Mouse (Mus musculus): ENCODE data around the gene Zfp592. TPM values are rescaled to one million over a fixed set of nuclear protein-coding genes. Genes with fewer than 3 reads are reported as not detected.

Gene Zfp592
- polyA plus RNA-seq, 1 experiment from 2014 or later: 15.0 TPM

DNA sequence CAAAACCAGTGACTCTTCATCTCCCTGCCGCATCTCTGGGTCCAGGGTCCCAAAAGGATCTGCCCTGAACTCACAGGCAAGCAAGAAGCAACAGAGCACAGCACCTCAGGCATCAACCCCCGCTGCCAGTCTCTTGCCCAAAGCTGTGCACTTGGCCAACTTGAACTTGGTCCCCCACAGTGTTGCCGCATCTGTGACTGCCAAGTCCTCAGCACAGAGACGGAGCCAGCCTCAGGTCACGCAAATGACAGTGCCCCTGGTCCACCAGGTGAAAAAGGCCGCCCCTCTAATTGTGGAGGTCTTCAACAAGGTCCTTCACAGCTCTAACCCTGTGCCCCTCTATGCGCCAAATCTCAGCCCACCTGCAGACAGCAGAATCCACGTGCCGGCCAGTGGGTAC is 31.2 kb downstream of the Zfp592 start:
- DNase-seq (ENCODE audit: low spot score) (no peak), ATAC-seq (ENCODE audit: low read depth) (no peak)
- Histone ChIP-seq H3K27me3 (replicated peaks; ENCODE audit: control insufficient read depth, insufficient read depth, low read length) (no peaks in the 10 kb centered on the region), H3K4me1 (ENCODE audit: control insufficient read depth, insufficient read depth, low read length) (no peaks in the 10 kb centered on the region), H3K27ac (replicated peaks; ENCODE audit: low read depth, low read length) (no peak overlapping the region), H3K4me3 (ENCODE audit: low read depth, low read length) (no peak overlapping the region), H3K4me2 (ENCODE audit: low read depth, low read length) (no peak overlapping the region), H3K9ac (ENCODE audit: low read depth, low read length) (no peak overlapping the region), H3K36me3 (ENCODE audit: control insufficient read depth, insufficient read depth, low read length) (peaks cover 59% of the 10 kb centered on the region), H3K9me3 (ENCODE audit: control insufficient read depth, low read length) (no peaks in the 10 kb centered on the region)
- 95% methylated on average over 9 of the region's 9 CpGs for WGBS

DNA sequence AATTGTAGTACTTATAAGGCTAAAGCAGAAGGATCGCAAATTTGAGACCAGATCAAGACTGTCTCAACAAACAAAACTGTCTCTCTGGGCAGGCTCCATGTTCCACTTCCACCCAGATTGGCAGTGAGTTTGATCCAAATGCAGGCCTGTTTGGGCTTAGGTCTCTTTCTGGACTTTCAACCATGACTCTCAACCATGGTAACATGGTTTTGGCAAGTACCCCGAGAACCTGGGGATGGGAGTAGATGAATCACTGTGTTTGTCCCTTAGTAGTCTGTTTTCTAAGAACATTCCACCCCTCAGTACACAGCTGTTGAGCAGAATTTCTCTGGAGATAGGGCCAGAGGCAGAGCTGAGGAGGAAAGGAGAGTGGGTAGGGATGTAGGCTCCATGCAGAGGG is 32.3 kb downstream of the Zfp592 start:
- no peak for DNase-seq (ENCODE audit: low spot score)
- no peak overlapping the region for H3K9ac ChIP-seq (ENCODE audit: low read depth, low read length)

GRCm38 (mm10) chr7:81039711-81040110 is 46.2 kb downstream of the Zfp592 start:
- Histone ChIP-seq H3K27me3 (replicated peaks; ENCODE audit: control insufficient read depth, insufficient read depth, low read length) (no peaks in the 10 kb centered on the region), H3K27ac (replicated peaks; ENCODE audit: low read depth, low read length) (no peak overlapping the region), H3K9me3 (ENCODE audit: control insufficient read depth, low read length) (no peaks in the 10 kb centered on the region), H3K9ac (ENCODE audit: low read depth, low read length) (no peak overlapping the region), H3K36me3 (ENCODE audit: control insufficient read depth, insufficient read depth, low read length) (peaks cover 91% of the 10 kb centered on the region), H3K4me3 (ENCODE audit: low read depth, low read length) (no peak overlapping the region), H3K4me2 (ENCODE audit: low read depth, low read length) (no peak overlapping the region), H3K4me1 (ENCODE audit: control insufficient read depth, insufficient read depth, low read length) (no peaks in the 10 kb centered on the region)
- 75% methylated on average over 2 of the region's 2 CpGs for WGBS
- ATAC-seq (ENCODE audit: low read depth): no peak
- DNase-seq (ENCODE audit: low spot score): no peak

More for the DNA sequence above, 32.3 kb downstream of the Zfp592 start:
- H3K4me1 ChIP-seq (ENCODE audit: control insufficient read depth, insufficient read depth, low read length): no peaks in the 10 kb centered on the region
- H3K9me3 ChIP-seq (ENCODE audit: control insufficient read depth, low read length): no peaks in the 10 kb centered on the region
- no peak overlapping the region for H3K27ac ChIP-seq (replicated peaks; ENCODE audit: low read depth, low read length)
- 95% methylated on average over 2 of the region's 2 CpGs for WGBS
- H3K4me3 ChIP-seq (ENCODE audit: low read depth, low read length): no peak overlapping the region
- no peak overlapping the region for H3K4me2 ChIP-seq (ENCODE audit: low read depth, low read length)
- no peak for ATAC-seq (ENCODE audit: low read depth)
- H3K36me3 ChIP-seq (ENCODE audit: control insufficient read depth, insufficient read depth, low read length): peaks cover 70% of the 10 kb centered on the region
- no peaks in the 10 kb centered on the region for H3K27me3 ChIP-seq (replicated peaks; ENCODE audit: control insufficient read depth, insufficient read depth, low read length)

- WGBS: 82% methylated on average over 5 of the region's 5 CpGs
- Histone ChIP-seq H3K36me3 (ENCODE audit: control insufficient read depth, insufficient read depth, low read length) (peaks cover 64% of the 10 kb centered on the region), H3K9ac (ENCODE audit: low read depth, low read length) (no peak overlapping the region), H3K4me2 (ENCODE audit: low read depth, low read length) (no peak overlapping the region), H3K4me3 (ENCODE audit: low read depth, low read length) (no peak overlapping the region), H3K27ac (replicated peaks; ENCODE audit: low read depth, low read length) (no peak overlapping the region), H3K27me3 (replicated peaks; ENCODE audit: control insufficient read depth, insufficient read depth, low read length) (no peaks in the 10 kb centered on the region), H3K9me3 (ENCODE audit: control insufficient read depth, low read length) (no peaks in the 10 kb centered on the region), H3K4me1 (ENCODE audit: control insufficient read depth, insufficient read depth, low read length) (no peaks in the 10 kb centered on the region)
- DNase-seq (ENCODE audit: low spot score) (no peak), ATAC-seq (ENCODE audit: low read depth) (no peak)
Observed at GRCm38 (mm10) chr7:81043023-81043620, 49.6 kb downstream of the Zfp592 start.

GRCm38 (mm10) chr7:81047847-81048246 is 54.4 kb downstream of the Zfp592 start:
- H3K9ac ChIP-seq (ENCODE audit: low read depth, low read length): no peak overlapping the region
- peak; percentile 11 for DNase-seq (ENCODE audit: low spot score)
- no peaks in the 10 kb centered on the region for H3K4me1 ChIP-seq (ENCODE audit: control insufficient read depth, insufficient read depth, low read length)
- H3K4me2 ChIP-seq (ENCODE audit: low read depth, low read length): no peak overlapping the region
- peaks cover 17% of the 10 kb centered on the region for H3K36me3 ChIP-seq (ENCODE audit: control insufficient read depth, insufficient read depth, low read length)
- no peaks in the 10 kb centered on the region for H3K27me3 ChIP-seq (replicated peaks; ENCODE audit: control insufficient read depth, insufficient read depth, low read length)
- WGBS: 94% methylated on average over 3 of the region's 3 CpGs
- H3K4me3 ChIP-seq (ENCODE audit: low read depth, low read length): no peak overlapping the region
- ATAC-seq (ENCODE audit: low read depth): 0 out of 2 replicates have a peak, but pooled peaks have one; percentile 35
- H3K9me3 ChIP-seq (ENCODE audit: control insufficient read depth, low read length): no peaks in the 10 kb centered on the region
- no peak overlapping the region for H3K27ac ChIP-seq (replicated peaks; ENCODE audit: low read depth, low read length)

GRCm38 (mm10) chr7:81048513-81048912 is 55.0 kb downstream of the Zfp592 start:
- no peaks in the 10 kb centered on the region for H3K4me1 ChIP-seq (ENCODE audit: control insufficient read depth, insufficient read depth, low read length)
- H3K27me3 ChIP-seq (replicated peaks; ENCODE audit: control insufficient read depth, insufficient read depth, low read length): no peaks in the 10 kb centered on the region
- peaks cover 10% of the 10 kb centered on the region for H3K36me3 ChIP-seq (ENCODE audit: control insufficient read depth, insufficient read depth, low read length)
- no peak overlapping the region for H3K27ac ChIP-seq (replicated peaks; ENCODE audit: low read depth, low read length)
- H3K4me2 ChIP-seq (ENCODE audit: low read depth, low read length): no peak overlapping the region
- H3K9ac ChIP-seq (ENCODE audit: low read depth, low read length): no peak overlapping the region
- ATAC-seq (ENCODE audit: low read depth) (peak; percentile 53; the same call in 1 of the 2 replicates), DNase-seq (ENCODE audit: low spot score) (peak; percentile 45)
- H3K9me3 ChIP-seq (ENCODE audit: control insufficient read depth, low read length): no peaks in the 10 kb centered on the region
- H3K4me3 ChIP-seq (ENCODE audit: low read depth, low read length): no peak overlapping the region
- 84% methylated on average over 2 of the region's 2 CpGs for WGBS

DNA sequence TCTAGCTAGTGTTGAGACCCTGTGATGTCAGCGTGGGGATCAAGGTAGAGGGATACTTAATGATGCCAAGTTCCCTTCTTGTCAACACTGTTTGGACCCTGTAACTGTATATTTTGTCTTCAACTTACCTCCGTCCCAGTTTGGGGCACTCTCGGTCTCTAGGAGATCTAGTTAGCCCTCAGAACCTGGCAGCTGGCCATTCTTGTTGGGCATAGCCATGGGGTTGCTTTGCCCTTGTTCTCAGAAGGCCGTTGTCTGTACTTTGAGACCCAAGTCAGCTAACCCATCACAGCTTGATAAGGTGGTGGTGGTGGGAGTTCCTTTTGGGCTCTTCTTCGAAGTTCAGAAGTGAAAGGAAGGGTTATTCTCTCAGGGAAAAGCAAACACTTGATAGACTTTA is 56.5 kb downstream of the Zfp592 start:
- no peaks in the 10 kb centered on the region for H3K36me3 ChIP-seq (ENCODE audit: control insufficient read depth, insufficient read depth, low read length)
- H3K27me3 ChIP-seq (replicated peaks; ENCODE audit: control insufficient read depth, insufficient read depth, low read length): no peaks in the 10 kb centered on the region
- no peaks in the 10 kb centered on the region for H3K9me3 ChIP-seq (ENCODE audit: control insufficient read depth, low read length)
- no peaks in the 10 kb centered on the region for H3K4me1 ChIP-seq (ENCODE audit: control insufficient read depth, insufficient read depth, low read length)
- DNase-seq (ENCODE audit: low spot score): no peak
- no peak overlapping the region for H3K4me2 ChIP-seq (ENCODE audit: low read depth, low read length)
- no peak for ATAC-seq (ENCODE audit: low read depth)
- WGBS: 83% methylated on average over 5 of the region's 5 CpGs
- no peak overlapping the region for H3K4me3 ChIP-seq (ENCODE audit: low read depth, low read length)
- no peak overlapping the region for H3K9ac ChIP-seq (ENCODE audit: low read depth, low read length)
- H3K27ac ChIP-seq (replicated peaks; ENCODE audit: low read depth, low read length): no peak overlapping the region

GRCm38 (mm10) chr7:81055709-81056370 is 62.4 kb downstream of the Zfp592 start:
- Histone ChIP-seq H3K36me3 (ENCODE audit: control insufficient read depth, insufficient read depth, low read length) (no peaks in the 10 kb centered on the region), H3K9ac (ENCODE audit: low read depth, low read length) (no peak overlapping the region), H3K27ac (replicated peaks; ENCODE audit: low read depth, low read length) (no peak overlapping the region), H3K4me1 (ENCODE audit: control insufficient read depth, insufficient read depth, low read length) (peaks cover 4% of the 10 kb centered on the region; the same call in 1 of the 2 replicates), H3K4me3 (ENCODE audit: low read depth, low read length) (no peak overlapping the region), H3K27me3 (replicated peaks; ENCODE audit: control insufficient read depth, insufficient read depth, low read length) (no peaks in the 10 kb centered on the region), H3K4me2 (ENCODE audit: low read depth, low read length) (no peak overlapping the region), H3K9me3 (ENCODE audit: control insufficient read depth, low read length) (no peaks in the 10 kb centered on the region)
- DNase-seq (ENCODE audit: low spot score) (no peak), ATAC-seq (ENCODE audit: low read depth) (no peak)
- WGBS: 75% methylated on average over 11 of the region's 11 CpGs

GRCm38 (mm10) chr7:81057471-81057870 is 64.0 kb downstream of the Zfp592 start, which contains the start of gene Alpk3:
Gene Alpk3, plus strand, starts transcription at chr7:81057600.
- no peaks in the 10 kb centered on the region for H3K9me3 ChIP-seq (ENCODE audit: control insufficient read depth, low read length)
- no peaks in the 10 kb centered on the region for H3K27me3 ChIP-seq (replicated peaks; ENCODE audit: control insufficient read depth, insufficient read depth, low read length)
- ATAC-seq (ENCODE audit: low read depth) (peak; percentile 55; the same call in 1 of the 2 replicates), DNase-seq (ENCODE audit: low spot score) (no peak)
- H3K4me3 ChIP-seq (ENCODE audit: low read depth, low read length): no peak within 1 kb of the TSS
- no peak within 1 kb of the TSS for H3K27ac ChIP-seq (replicated peaks; ENCODE audit: low read depth, low read length)
- H3K4me2 ChIP-seq (ENCODE audit: low read depth, low read length): peak within 1 kb of the TSS; percentile 3; the same call in 1 of the 2 replicates
- peak within 1 kb of the TSS; percentile 17; the same call in 1 of the 2 replicates for H3K9ac ChIP-seq (ENCODE audit: low read depth, low read length)
- H3K36me3 ChIP-seq (ENCODE audit: control insufficient read depth, insufficient read depth, low read length): no peaks in the 10 kb centered on the region
- 33% methylated on average over 25 of the region's 27 CpGs for WGBS
- H3K4me1 ChIP-seq (ENCODE audit: control insufficient read depth, insufficient read depth, low read length): peaks cover 4% of the 10 kb centered on the region; the same call in 1 of the 2 replicates
